Mouse (Mus musculus): ENCODE measurements around the gene Abo.
"Not testable (repeated sequence)": the region's sequence is repeated elsewhere in the genome, so short reads cannot be mapped to it uniquely, and the experiment has no call there.

Abo gene

GRCm38 (mm10) chr2:26864879-26865278 is at the start of gene Abo:
TSS of gene Abo (minus strand) at chr2:26864979.
- no peak for DNase-seq (ENCODE audit: low spot score)

GRCm38 (mm10) chr2:26914148-26914941 is 49.6 kb upstream of the Abo start:
- no peak for DNase-seq (ENCODE audit: low spot score)

- DNase-seq (ENCODE audit: low spot score): no peak
Observed at GRCm38 (mm10) chr2:26913416-26914147, 48.8 kb upstream of the Abo start.

- no peak for DNase-seq (ENCODE audit: low spot score)
Observed at GRCm38 (mm10) chr2:26912253-26912770, 47.5 kb upstream of the Abo start.

- no peak for DNase-seq (ENCODE audit: low spot score)
Observed at GRCm38 (mm10) chr2:26910994-26911765, 46.4 kb upstream of the Abo start.

GRCm38 (mm10) chr2:26910124-26910993 is 45.6 kb upstream of the Abo start, which contains the start of the genes Med22 and Rpl7a:
TSS of gene Med22 (minus strand) at chr2:26910677.
TSS of gene Rpl7a (plus strand) at chr2:26910764.
- DNase-seq (ENCODE audit: low spot score): peak; percentile 99

GRCm38 (mm10) chr2:26909387-26909784 is 44.6 kb upstream of the Abo start:
- no peak for DNase-seq (ENCODE audit: low spot score)

GRCm38 (mm10) chr2:26908710-26909386 is 44.1 kb upstream of the Abo start:
- DNase-seq (ENCODE audit: low spot score): no peak

GRCm38 (mm10) chr2:26907109-26907508 is 42.3 kb upstream of the Abo start:
- no peak for DNase-seq (ENCODE audit: low spot score)

GRCm38 (mm10) chr2:26906431-26906830 is 41.7 kb upstream of the Abo start:
- no peak for DNase-seq (ENCODE audit: low spot score)

GRCm38 (mm10) chr2:26905936-26906335 is 41.2 kb upstream of the Abo start:
- DNase-seq (ENCODE audit: low spot score): no peak

- DNase-seq (ENCODE audit: low spot score): no peak
Observed at GRCm38 (mm10) chr2:26903311-26903710, 38.5 kb upstream of the Abo start.

- DNase-seq (ENCODE audit: low spot score): peak; percentile 79
Observed at GRCm38 (mm10) chr2:26902467-26903220, 37.9 kb upstream of the Abo start, which contains the start of gene Surf6. TSS of gene Surf6 (minus strand) at chr2:26902879.

GRCm38 (mm10) chr2:26901834-26902400 is 37.1 kb upstream of the Abo start:
- no peak for DNase-seq (ENCODE audit: low spot score)

GRCm38 (mm10) chr2:26900731-26901130 is 36.0 kb upstream of the Abo start:
- no peak for DNase-seq (ENCODE audit: low spot score)

- no peak for DNase-seq (ENCODE audit: low spot score)
Observed at GRCm38 (mm10) chr2:26895898-26896297, 31.1 kb upstream of the Abo start.

- not testable (repeated sequence) for DNase-seq (ENCODE audit: low spot score)
Observed at GRCm38 (mm10) chr2:26886170-26886569, 21.4 kb upstream of the Abo start.

GRCm38 (mm10) chr2:26885541-26885940 is 20.8 kb upstream of the Abo start:
- not testable (repeated sequence) for DNase-seq (ENCODE audit: low spot score)

- no peak for DNase-seq (ENCODE audit: low spot score)
Observed at GRCm38 (mm10) chr2:26878571-26878970, 13.8 kb upstream of the Abo start.

Measured in ovary, postnatal 10 days (tissue).